Mouse (Mus musculus) heart, embryonic 14.5 days (tissue): ENCODE data around the gene Fitm1. TPM values are rescaled to one million over a fixed set of nuclear protein-coding genes. Genes with fewer than 3 reads are reported as not detected.

Source experiments
- ATAC-seq: fragments of 200-750 bp; cut with Nextera tagmentation; 2 replicates; pipeline ENCODE4 v1.8.0; 2017; ENCODE audit warnings: low read depth, moderate TSS enrichment; ENCODE audit not compliant: insufficient number of reproducible peaks, insufficient read depth, low FRiP score
- H3K27ac ChIP-seq, 2 experiments: fragments of 200-500 bp in 1 of 2; fragments of 300-500 bp in 1 of 2; sonication (generic) in 1 of 2; replicated peaks in 1 of 2; 2 replicates each; pipeline ENCODE4 v1.5.1; 2012 to 2014; ENCODE audit warnings: low read depth in 2 of 2, low read length in 2 of 2, control low read depth in 1 of 2, mild to moderate bottlenecking in 1 of 2, mixed read lengths in 1 of 2; ENCODE audit not compliant: control insufficient read depth in 1 of 2, insufficient read depth in 1 of 2
- H3K27me3 ChIP-seq: fragments of 300-500 bp; sonication (generic); 2 replicates; pipeline ENCODE4 v1.6.1; 2014; ENCODE audit warnings: mild to moderate bottlenecking, low read length, control low read depth; ENCODE audit not compliant: control insufficient read depth, insufficient read depth
- H3K36me3 ChIP-seq: fragments of 300-500 bp; sonication (generic); 2 replicates; pipeline ENCODE4 v1.6.1; 2014; ENCODE audit warnings: mild to moderate bottlenecking, control low read depth, low read length, mixed read lengths; ENCODE audit not compliant: control insufficient read depth, insufficient read depth
- H3K4me1 ChIP-seq, 2 experiments: fragments of 200-500 bp in 1 of 2; fragments of 300-500 bp in 1 of 2; sonication (generic) in 1 of 2; 2 replicates each; pipeline ENCODE4 v1.6.1; 2012 to 2014; ENCODE audit warnings: low read length in 2 of 2, control low read depth in 1 of 2, mixed read lengths in 1 of 2; ENCODE audit not compliant: control insufficient read depth in 2 of 2, insufficient read depth in 2 of 2
- H3K4me2 ChIP-seq: fragments of 300-500 bp; sonication (generic); 2 replicates; pipeline ENCODE4 v1.6.1; 2014; ENCODE audit warnings: mild to moderate bottlenecking, low read length
- H3K4me3 ChIP-seq, 2 experiments: fragments of 200-500 bp in 1 of 2; fragments of 300-500 bp in 1 of 2; sonication (generic) in 1 of 2; 2 replicates each; pipeline ENCODE4 v1.5.1; 2012 to 2014; ENCODE audit warnings: low read length in 2 of 2, mild to moderate bottlenecking in 2 of 2, control low read depth in 1 of 2, low read depth in 1 of 2, moderate library complexity in 1 of 2; ENCODE audit not compliant: control insufficient read depth in 1 of 2, insufficient read depth in 1 of 2
- H3K9ac ChIP-seq: fragments of 300-500 bp; sonication (generic); 2 replicates; pipeline ENCODE4 v1.6.1; 2014; ENCODE audit warnings: mild to moderate bottlenecking, low read length
- H3K9me3 ChIP-seq: fragments of 300-500 bp; sonication (generic); 2 replicates; pipeline ENCODE4 v1.6.1; 2016; ENCODE audit warnings: low read length, control low read depth; ENCODE audit not compliant: control insufficient read depth
- WGBS: fragments of 180-500 bp; shearing (Covaris S2); extraction: QIAGEN DNeasy Blood & Tissue Kit; methylation state at CpG from one replicate; pipeline ENCODE4 v1.1.7; 2014; 5-methylcytosine and 5-hydroxymethylcytosine counted together
- polyA plus RNA-seq: library from polyadenylated mRNA; unstranded; fragments of >200 nt; fragmentation: Nextera tagmentation; extraction: Ambion mirVana; gene quantifications from 2 replicates; pipeline ENCODE4 v1.2.1, GENCODE M21; 2014

The Fitm1 gene
- 97.6 and 102 TPM in 2 replicates for polyA plus RNA-seq

GRCm38 (mm10) chr14:55575302-55575701 is at the start of gene Fitm1:
Gene Fitm1, plus strand, starts transcription at chr14:55575617.
- Histone ChIP-seq H3K9ac (peak within 1 kb of the TSS; percentile 77), H3K27me3 (no peaks in the 10 kb centered on the region), H3K9me3 (no peaks in the 10 kb centered on the region), H3K36me3 (peaks cover 7% of the 10 kb centered on the region), H3K4me1 (peaks cover 17 to 46% of the 10 kb centered on the region in 2 experiments; a peak in 3 of 4 replicates), H3K27ac (peak within 1 kb of the TSS; percentile 98 to 99), H3K4me3 (peak within 1 kb of the TSS; percentile 41 to 60), H3K4me2 (peak within 1 kb of the TSS; percentile 66)
- ATAC-seq = peak; percentile 75
- 23% methylated on average over 7 of the region's 8 CpGs for WGBS

- Histone ChIP-seq H3K27ac (no peak overlapping the region), H3K9me3 (no peaks in the 10 kb centered on the region), H3K4me3 (no peak overlapping the region), H3K27me3 (peaks cover 39% of the 10 kb centered on the region), H3K36me3 (no peaks in the 10 kb centered on the region), H3K4me1 (peaks cover 5 to 11% of the 10 kb centered on the region in 2 experiments; a peak in 3 of 4 replicates), H3K4me2 (no peak overlapping the region), H3K9ac (no peak overlapping the region)
- no peak for ATAC-seq
- 60% methylated on average over 2 of the region's 2 CpGs for WGBS
Observed at GRCm38 (mm10) chr14:55526674-55527073, 48.7 kb upstream of the Fitm1 start.

- H3K9me3 ChIP-seq = no peaks in the 10 kb centered on the region
- peaks cover 5 to 11% of the 10 kb centered on the region in 2 experiments; a peak in 3 of 4 replicates for H3K4me1 ChIP-seq
- no peaks in the 10 kb centered on the region for H3K36me3 ChIP-seq
- ATAC-seq = no peak
- 20% methylated on average over 3 of the region's 3 CpGs for WGBS
- no peak overlapping the region for H3K4me2 ChIP-seq
- no peak overlapping the region for H3K27ac ChIP-seq
- no peak overlapping the region for H3K9ac ChIP-seq
- no peak overlapping the region for H3K4me3 ChIP-seq
- peaks cover 26% of the 10 kb centered on the region for H3K27me3 ChIP-seq
Observed at GRCm38 (mm10) chr14:55527940-55528339, 47.5 kb upstream of the Fitm1 start.

- no peak overlapping the region for H3K4me2 ChIP-seq
- H3K27me3 ChIP-seq = no peaks in the 10 kb centered on the region
- 35% methylated on average over 6 of the region's 6 CpGs for WGBS
- H3K36me3 ChIP-seq = no peaks in the 10 kb centered on the region
- no peaks in the 10 kb centered on the region for H3K9me3 ChIP-seq
- no peak overlapping the region for H3K27ac ChIP-seq
- H3K9ac ChIP-seq = no peak overlapping the region
- ATAC-seq = no peak
- peaks cover 4 to 10% of the 10 kb centered on the region in 2 experiments; a peak in 3 of 4 replicates for H3K4me1 ChIP-seq
- H3K4me3 ChIP-seq = no peak overlapping the region
Observed at GRCm38 (mm10) chr14:55536116-55536745, 39.2 kb upstream of the Fitm1 start.

GRCm38 (mm10) chr14:55540067-55540786 is 35.2 kb upstream of the Fitm1 start, which contains the start of gene Pck2:
Gene Pck2, plus strand, starts transcription at chr14:55540266.
- peaks cover 28% of the 10 kb centered on the region for H3K36me3 ChIP-seq
- peak; percentile 86 for ATAC-seq
- peak within 1 kb of the TSS; percentile 52 for H3K4me3 ChIP-seq
- WGBS = under 1% methylated on average over 30 of the region's 32 CpGs
- no peaks in the 10 kb centered on the region for H3K9me3 ChIP-seq
- H3K27me3 ChIP-seq = no peaks in the 10 kb centered on the region
- H3K4me1 ChIP-seq = peaks cover 7 to 14% of the 10 kb centered on the region in 2 experiments; a peak in 3 of 4 replicates
- H3K27ac ChIP-seq = peak within 1 kb of the TSS; percentile 76 to 83
- peak within 1 kb of the TSS; percentile 75 for H3K9ac ChIP-seq
- peak within 1 kb of the TSS; percentile 68 for H3K4me2 ChIP-seq

GRCm38 (mm10) chr14:55540787-55541321 is 34.6 kb upstream of the Fitm1 start:
- Histone ChIP-seq H3K4me2 (peak overlapping the region; percentile 68), H3K27ac (peak overlapping the region; percentile 76 to 83), H3K4me1 (peaks cover 7 to 14% of the 10 kb centered on the region in 2 experiments; a peak in 3 of 4 replicates), H3K4me3 (peak overlapping the region; percentile 52), H3K9ac (peak overlapping the region; percentile 75), H3K27me3 (no peaks in the 10 kb centered on the region), H3K9me3 (no peaks in the 10 kb centered on the region), H3K36me3 (peaks cover 34% of the 10 kb centered on the region)
- 2% methylated on average over 10 of the region's 10 CpGs for WGBS
- ATAC-seq = 0 out of 2 replicates have a peak, but pooled peaks have one; percentile 18

GRCm38 (mm10) chr14:55542268-55542667 is 33.1 kb upstream of the Fitm1 start:
- 94% methylated on average over 12 of the region's 12 CpGs for WGBS
- ATAC-seq = no peak
- H3K9ac ChIP-seq = no peak overlapping the region
- no peak overlapping the region for H3K4me3 ChIP-seq
- H3K27me3 ChIP-seq = no peaks in the 10 kb centered on the region
- no peak overlapping the region for H3K4me2 ChIP-seq
- no peaks in the 10 kb centered on the region for H3K9me3 ChIP-seq
- H3K36me3 ChIP-seq = peaks cover 48% of the 10 kb centered on the region
- H3K4me1 ChIP-seq = peaks cover 7 to 14% of the 10 kb centered on the region in 2 experiments; a peak in 3 of 4 replicates
- no peak overlapping the region for H3K27ac ChIP-seq
